Mouse (Mus musculus): ENCODE measurements around the gene Irf2bpl. TPM values are rescaled to one million over a fixed set of nuclear protein-coding genes. Genes with fewer than 3 reads are reported as not detected.

Irf2bpl gene
- polyA plus RNA-seq (2014; fragmentation: Nextera tagmentation; extraction: Ambion mirVana) = 24.4 and 26.4 TPM in 2 replicates

DNA sequence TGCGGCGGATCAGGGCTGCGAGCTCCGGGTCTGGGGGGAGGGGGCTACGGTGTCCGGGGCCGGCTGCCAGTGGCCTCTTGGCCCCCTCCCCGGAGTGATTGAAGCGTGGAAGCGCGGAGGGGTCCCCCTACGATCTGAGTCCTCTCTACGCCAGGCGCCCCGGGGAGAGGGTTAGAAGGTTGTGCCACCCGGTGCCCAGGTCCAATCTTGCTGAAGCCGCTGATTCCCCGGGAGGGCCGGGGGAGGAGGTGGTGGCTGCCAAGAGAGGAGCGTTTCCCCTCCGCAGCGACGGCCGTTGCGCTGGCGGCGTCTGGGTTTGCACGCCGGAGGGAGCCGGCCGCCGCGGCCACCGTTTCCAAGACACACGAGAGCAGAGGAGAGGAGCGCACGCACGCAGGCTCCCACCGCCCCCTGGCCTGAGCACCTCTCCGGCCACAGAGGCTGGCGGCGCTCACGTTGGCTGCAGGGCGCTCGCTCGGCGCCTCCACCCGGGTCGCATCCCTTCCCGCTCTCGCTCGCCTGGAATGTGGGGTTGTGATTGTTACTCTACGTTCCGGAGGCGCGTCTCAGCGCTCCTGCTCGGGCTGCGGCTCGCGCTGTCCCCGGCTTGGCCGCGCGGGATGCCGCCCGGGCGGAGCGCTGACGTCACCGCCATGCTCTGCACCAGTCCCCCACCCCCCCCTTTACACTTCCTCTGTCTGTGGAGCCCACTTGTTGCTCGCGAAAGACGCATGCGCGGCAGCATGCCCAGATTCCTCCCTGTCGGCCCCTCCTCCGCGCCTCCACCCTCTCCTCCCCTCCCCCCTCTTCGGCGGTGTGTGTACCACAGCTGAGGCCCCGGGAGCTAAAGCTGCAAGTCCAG, at the start of gene Irf2bpl:
TSS of gene Irf2bpl (minus strand) at position 602 of the 862 bp plus-strand sequence.
- peak; percentile 100 for DNase-seq (ENCODE audit: low spot score, missing footprints)
- Histone ChIP-seq H3K4me2 (peak within 1 kb of the TSS; percentile 95), H3K9me3 (ENCODE audit: control insufficient read depth, low read length) (no peaks in the 10 kb centered on the region), H3K27ac (ENCODE audit: low read depth, low read length) (peak within 1 kb of the TSS; percentile 98), H3K36me3 (ENCODE audit: control insufficient read depth, insufficient read depth, low read length) (no peaks in the 10 kb centered on the region), H3K9ac (ENCODE audit: low read length) (peak within 1 kb of the TSS; percentile 98), H3K4me3 (ENCODE audit: low read depth, low read length) (peak within 1 kb of the TSS; percentile 91), H3K27me3 (ENCODE audit: control insufficient read depth, insufficient read depth, low read length) (no peaks in the 10 kb centered on the region), H3K4me1 (ENCODE audit: control insufficient read depth, insufficient read depth, low read length) (peaks cover 56% of the 10 kb centered on the region)
- under 1% methylated on average over 78 of the region's 82 CpGs for WGBS
- ATAC-seq (ENCODE audit: low FRiP score) = peak; percentile 89

DNA sequence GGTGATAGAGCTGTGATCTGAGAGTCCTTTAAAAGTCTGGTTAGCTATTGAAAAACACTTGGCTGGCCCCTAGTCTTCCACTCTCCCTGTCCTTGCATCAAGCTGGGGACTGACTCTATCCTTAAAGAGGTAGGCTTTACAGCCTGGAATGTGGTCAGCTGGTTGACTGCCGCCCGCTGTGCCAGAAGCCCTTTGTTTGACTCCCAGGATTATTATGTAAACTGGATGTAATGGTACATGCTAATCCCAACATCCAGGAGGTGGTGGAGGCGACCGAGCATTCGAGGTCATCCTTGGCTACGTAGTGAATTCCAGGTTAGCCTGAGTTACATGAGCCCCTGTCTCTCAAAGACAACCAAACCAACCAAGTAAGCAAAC, 48.0 kb upstream of the Irf2bpl start:
- no peaks in the 10 kb centered on the region for H3K9me3 ChIP-seq (ENCODE audit: control insufficient read depth, low read length)
- H3K4me2 ChIP-seq = no peak overlapping the region
- H3K27ac ChIP-seq (ENCODE audit: low read depth, low read length) = no peak overlapping the region
- H3K4me1 ChIP-seq (ENCODE audit: control insufficient read depth, insufficient read depth, low read length) = peaks cover 7% of the 10 kb centered on the region
- DNase-seq (ENCODE audit: low spot score, missing footprints) (no peak), ATAC-seq (ENCODE audit: low FRiP score) (peak; percentile 35; the same call in 1 of the 2 replicates)
- H3K4me3 ChIP-seq (ENCODE audit: low read depth, low read length) = no peak overlapping the region
- H3K9ac ChIP-seq (ENCODE audit: low read length) = 0 out of 2 replicates have a peak overlapping the region, but pooled peaks have one; percentile 12
- WGBS = 9% methylated on average over 6 of the region's 6 CpGs
- H3K36me3 ChIP-seq (ENCODE audit: control insufficient read depth, insufficient read depth, low read length) = no peaks in the 10 kb centered on the region
- no peaks in the 10 kb centered on the region for H3K27me3 ChIP-seq (ENCODE audit: control insufficient read depth, insufficient read depth, low read length)

- no peaks in the 10 kb centered on the region for H3K27me3 ChIP-seq (ENCODE audit: control insufficient read depth, insufficient read depth, low read length)
- 8% methylated on average over 7 of the region's 7 CpGs for WGBS
Measured at GRCm38 (mm10) chr12:86931919-86932574, 47.4 kb upstream of the Irf2bpl start.

DNA sequence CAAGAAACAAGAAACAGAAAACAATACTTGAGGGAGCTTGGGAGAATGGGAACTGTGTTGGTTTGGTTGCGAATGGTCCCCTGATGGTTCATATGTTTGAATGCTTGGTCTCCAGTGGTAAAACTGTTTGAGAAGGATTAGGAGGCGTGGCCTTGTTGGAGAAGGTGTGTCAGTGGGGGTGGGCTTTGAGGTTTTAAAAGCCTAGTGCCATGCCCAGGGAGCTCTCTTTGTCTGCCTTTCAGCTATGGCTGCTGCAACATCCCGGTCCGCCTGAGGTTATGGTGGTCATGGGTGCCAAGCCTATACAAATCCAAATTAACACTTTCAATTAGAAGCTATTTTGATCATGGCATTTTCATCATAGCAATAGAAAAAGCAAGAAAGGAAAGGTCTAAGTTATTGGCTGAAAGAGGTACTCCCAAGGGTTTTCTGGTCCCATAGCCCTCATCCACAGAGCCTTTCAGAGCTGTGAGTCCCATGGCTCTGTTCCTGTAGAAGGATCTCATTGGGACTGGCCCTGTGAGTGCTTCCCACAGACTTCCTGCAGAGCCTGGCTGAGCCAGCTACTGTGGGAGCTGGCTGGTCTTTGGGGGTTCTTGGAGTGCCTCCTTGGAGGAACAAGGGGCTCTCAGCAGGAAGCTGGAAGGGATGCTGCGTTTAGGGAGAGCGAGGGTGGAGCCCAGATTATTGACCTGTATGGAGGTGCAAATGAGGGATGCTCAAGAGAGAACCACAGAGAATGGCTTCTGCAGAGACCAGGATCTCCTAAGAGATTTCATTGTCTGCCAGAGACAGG, 46.5 kb upstream of the Irf2bpl start:
- ATAC-seq (ENCODE audit: low FRiP score) (no peak), DNase-seq (ENCODE audit: low spot score, missing footprints) (no peak)
- Histone ChIP-seq H3K4me3 (ENCODE audit: low read depth, low read length) (no peak overlapping the region), H3K27ac (ENCODE audit: low read depth, low read length) (no peak overlapping the region), H3K9me3 (ENCODE audit: control insufficient read depth, low read length) (no peaks in the 10 kb centered on the region), H3K4me1 (ENCODE audit: control insufficient read depth, insufficient read depth, low read length) (peaks cover 7% of the 10 kb centered on the region), H3K36me3 (ENCODE audit: control insufficient read depth, insufficient read depth, low read length) (no peaks in the 10 kb centered on the region), H3K9ac (ENCODE audit: low read length) (no peak overlapping the region), H3K27me3 (ENCODE audit: control insufficient read depth, insufficient read depth, low read length) (no peaks in the 10 kb centered on the region), H3K4me2 (no peak overlapping the region)
- 70% methylated on average over 6 of the region's 6 CpGs for WGBS

More at GRCm38 (mm10) chr12:86931919-86932574, 47.4 kb upstream of the Irf2bpl start:
- Histone ChIP-seq H3K4me3 (ENCODE audit: low read depth, low read length) (no peak overlapping the region), H3K4me1 (ENCODE audit: control insufficient read depth, insufficient read depth, low read length) (peaks cover 7% of the 10 kb centered on the region), H3K36me3 (ENCODE audit: control insufficient read depth, insufficient read depth, low read length) (no peaks in the 10 kb centered on the region), H3K27ac (ENCODE audit: low read depth, low read length) (no peak overlapping the region), H3K9me3 (ENCODE audit: control insufficient read depth, low read length) (no peaks in the 10 kb centered on the region), H3K4me2 (no peak overlapping the region), H3K9ac (ENCODE audit: low read length) (no peak overlapping the region)
- peak; percentile 68; the same call in 1 of the 2 replicates for ATAC-seq (ENCODE audit: low FRiP score)
- DNase-seq (ENCODE audit: low spot score, missing footprints) = no peak

DNA sequence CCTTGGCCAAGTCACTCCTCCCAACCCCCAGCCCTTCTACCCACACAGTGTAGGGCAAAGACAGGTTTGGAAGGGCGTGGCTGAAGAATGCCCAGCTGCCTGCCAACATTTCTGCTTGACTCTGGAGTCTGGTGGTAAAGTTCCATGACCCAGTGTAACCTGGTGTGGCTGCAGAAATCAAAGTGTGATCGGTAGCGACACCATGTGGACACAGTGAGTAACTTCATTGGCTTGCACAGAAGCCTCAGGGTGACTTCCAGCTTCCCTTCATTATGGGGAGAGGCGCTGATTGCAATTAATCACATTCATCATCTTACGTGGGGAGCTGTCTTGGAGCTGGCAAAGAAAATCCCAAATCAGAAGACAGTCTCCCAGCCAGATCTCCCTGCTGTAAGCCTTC, 39.2 kb upstream of the Irf2bpl start:
- Histone ChIP-seq H3K4me2 (no peak overlapping the region), H3K27ac (ENCODE audit: low read depth, low read length) (no peak overlapping the region)
- 12% methylated on average over 5 of the region's 5 CpGs for WGBS

GRCm38 (mm10) chr12:86918983-86919722, 34.6 kb upstream of the Irf2bpl start:
- DNase-seq (ENCODE audit: low spot score, missing footprints) (no peak), ATAC-seq (ENCODE audit: low FRiP score) (no peak)
- 86% methylated on average over 17 of the region's 17 CpGs for WGBS
- H3K9me3 ChIP-seq (ENCODE audit: control insufficient read depth, low read length) = no peaks in the 10 kb centered on the region
- H3K27me3 ChIP-seq (ENCODE audit: control insufficient read depth, insufficient read depth, low read length) = no peaks in the 10 kb centered on the region; the same call in 1 of the 2 replicates
- no peaks in the 10 kb centered on the region for H3K36me3 ChIP-seq (ENCODE audit: control insufficient read depth, insufficient read depth, low read length)
- no peak overlapping the region for H3K9ac ChIP-seq (ENCODE audit: low read length)
- no peak overlapping the region for H3K4me3 ChIP-seq (ENCODE audit: low read depth, low read length)
- no peak overlapping the region; the same call in 1 of the 2 replicates for H3K27ac ChIP-seq (ENCODE audit: low read depth, low read length)
- H3K4me1 ChIP-seq (ENCODE audit: control insufficient read depth, insufficient read depth, low read length) = peaks cover 13% of the 10 kb centered on the region
- H3K4me2 ChIP-seq = no peak overlapping the region

More for the DNA sequence above, 39.2 kb upstream of the Irf2bpl start:
- Histone ChIP-seq H3K9ac (ENCODE audit: low read length) (no peak overlapping the region), H3K27me3 (ENCODE audit: control insufficient read depth, insufficient read depth, low read length) (no peaks in the 10 kb centered on the region), H3K9me3 (ENCODE audit: control insufficient read depth, low read length) (no peaks in the 10 kb centered on the region), H3K4me3 (ENCODE audit: low read depth, low read length) (no peak overlapping the region), H3K4me1 (ENCODE audit: control insufficient read depth, insufficient read depth, low read length) (peaks cover 3% of the 10 kb centered on the region), H3K36me3 (ENCODE audit: control insufficient read depth, insufficient read depth, low read length) (no peaks in the 10 kb centered on the region)
- peak; percentile 72; the same call in 1 of the 2 replicates for ATAC-seq (ENCODE audit: low FRiP score)
- peak; percentile 95 for DNase-seq (ENCODE audit: low spot score, missing footprints)

DNA sequence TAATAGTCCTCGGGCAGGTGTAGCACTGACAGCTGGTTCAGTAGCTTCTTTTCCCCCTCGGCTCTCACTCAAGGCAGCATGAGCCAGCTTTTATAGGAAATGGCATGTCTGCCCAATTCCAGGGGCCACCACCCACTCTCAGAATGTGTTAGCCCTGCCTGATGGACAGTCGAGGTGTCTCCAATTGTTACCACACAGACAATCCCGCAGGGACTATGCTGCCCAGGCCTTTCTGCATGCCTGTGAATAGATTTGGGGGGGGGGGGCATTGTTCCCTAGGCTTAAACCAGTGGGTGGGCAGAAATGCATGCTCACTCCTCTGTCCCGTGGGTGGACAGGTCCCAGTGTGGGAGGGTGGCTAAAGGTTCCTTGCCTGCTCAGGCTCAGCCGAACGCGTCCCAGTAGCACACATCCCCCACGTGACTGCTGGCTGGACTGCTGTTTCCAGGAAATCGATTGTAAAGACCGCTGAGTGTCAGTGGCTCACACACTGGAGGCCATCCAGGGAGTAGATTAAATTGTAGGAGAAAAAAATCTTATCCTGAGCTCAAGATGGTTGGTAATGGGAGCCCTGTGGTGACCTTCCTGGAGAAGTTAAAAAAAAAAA, 33.9 kb upstream of the Irf2bpl start:
- ATAC-seq (ENCODE audit: low FRiP score) (peak; percentile 63), DNase-seq (ENCODE audit: low spot score, missing footprints) (no peak)
- Histone ChIP-seq H3K36me3 (ENCODE audit: control insufficient read depth, insufficient read depth, low read length) (no peaks in the 10 kb centered on the region), H3K9me3 (ENCODE audit: control insufficient read depth, low read length) (no peaks in the 10 kb centered on the region), H3K9ac (ENCODE audit: low read length) (peak overlapping the region; percentile 20; the same call in 1 of the 2 replicates), H3K27me3 (ENCODE audit: control insufficient read depth, insufficient read depth, low read length) (peaks cover 5% of the 10 kb centered on the region; the same call in 1 of the 2 replicates), H3K4me2 (no peak overlapping the region), H3K27ac (ENCODE audit: low read depth, low read length) (peak overlapping the region; percentile 41), H3K4me1 (ENCODE audit: control insufficient read depth, insufficient read depth, low read length) (peaks cover 13% of the 10 kb centered on the region), H3K4me3 (ENCODE audit: low read depth, low read length) (no peak overlapping the region)
- WGBS = 22% methylated on average over 11 of the region's 11 CpGs

Data from midbrain, embryonic 11.5 days (tissue).